Mouse (Mus musculus): ENCODE results near the gene Atp8b2. TPM values are rescaled to one million over a fixed set of nuclear protein-coding genes. Genes with fewer than 3 reads are reported as not detected.
A peak's percentile ranks its signal among the peaks of the same experiment; 100 is the strongest.

The Atp8b2 gene
- polyA plus RNA-seq, 1 experiment from 2014 or later, result 11.3 TPM

- H3K9ac ChIP-seq, result no peak overlapping the region
- no peaks in the 10 kb centered on the region for H3K36me3 ChIP-seq (ENCODE audit: poor library complexity, severe bottlenecking)
- H3K4me3 ChIP-seq, result no peak overlapping the region
- no peaks in the 10 kb centered on the region for H3K9me3 ChIP-seq (replicated peaks)
- H3K4me1 ChIP-seq, result peaks cover 13% of the 10 kb centered on the region
- no peak overlapping the region for H3K4me2 ChIP-seq
- no peak for ATAC-seq
- WGBS, result 87% methylated on average over 4 of the region's 4 CpGs
- H3K27me3 ChIP-seq, result peaks cover 53% of the 10 kb centered on the region
- no peak overlapping the region for H3K27ac ChIP-seq
Measured at GRCm38 (mm10) chr3:89914700-89915099, 48.6 kb downstream of the Atp8b2 start.

- peak within 1 kb of the TSS; percentile 51 for H3K4me3 ChIP-seq
- WGBS, result under 1% methylated on average over 75 of the region's 75 CpGs
- H3K27me3 ChIP-seq, result peaks cover 53% of the 10 kb centered on the region
- H3K4me2 ChIP-seq, result peak within 1 kb of the TSS; percentile 98
- no peaks in the 10 kb centered on the region for H3K9me3 ChIP-seq (replicated peaks)
- peak; percentile 83 for ATAC-seq
- peaks cover 13% of the 10 kb centered on the region for H3K4me1 ChIP-seq
- H3K9ac ChIP-seq, result peak within 1 kb of the TSS; percentile 61
- H3K36me3 ChIP-seq (ENCODE audit: poor library complexity, severe bottlenecking), result no peaks in the 10 kb centered on the region
- no peak within 1 kb of the TSS for H3K27ac ChIP-seq
Measured at GRCm38 (mm10) chr3:89912543-89913391, 50.5 kb downstream of the Atp8b2 start, which contains the start of gene Il6ra. TSS of gene Il6ra (minus strand) at chr3:89913196.

- Histone ChIP-seq H3K27me3 (peaks cover 53% of the 10 kb centered on the region), H3K36me3 (ENCODE audit: poor library complexity, severe bottlenecking) (no peaks in the 10 kb centered on the region), H3K4me2 (peak overlapping the region; percentile 98), H3K27ac (no peak overlapping the region), H3K4me3 (peak overlapping the region; percentile 51; the same call in 1 of the 2 replicates), H3K4me1 (peaks cover 13% of the 10 kb centered on the region), H3K9ac (no peak overlapping the region), H3K9me3 (replicated peaks) (no peaks in the 10 kb centered on the region)
- WGBS, result 34% methylated on average over 6 of the region's 6 CpGs
- ATAC-seq, result no peak
Measured at GRCm38 (mm10) chr3:89912108-89912542, 51.2 kb downstream of the Atp8b2 start.

DNA sequence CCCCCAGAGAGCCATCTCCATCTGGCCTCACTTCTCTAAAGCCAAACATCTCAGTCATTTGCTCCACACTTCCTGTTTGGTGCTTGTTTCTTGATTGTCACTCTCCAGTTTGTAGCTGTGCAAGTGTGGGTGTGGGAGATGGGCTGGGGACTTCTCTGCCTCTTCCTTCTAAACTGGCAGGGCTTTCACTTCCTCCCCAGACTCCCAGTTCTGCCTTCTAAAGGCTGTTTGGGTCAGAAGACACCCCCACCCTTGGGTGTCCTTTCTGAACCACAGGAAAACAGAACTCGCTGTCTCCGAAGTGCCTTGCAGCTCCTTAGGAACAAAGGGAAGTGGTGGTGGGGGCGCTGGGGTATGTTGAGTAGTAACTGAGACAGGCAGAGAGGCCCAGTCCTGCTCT lies 52.1 kb downstream of the Atp8b2 start:
- no peak for ATAC-seq
- H3K9me3 ChIP-seq (replicated peaks), result no peaks in the 10 kb centered on the region
- no peak overlapping the region for H3K27ac ChIP-seq
- H3K27me3 ChIP-seq, result peaks cover 53% of the 10 kb centered on the region
- H3K36me3 ChIP-seq (ENCODE audit: poor library complexity, severe bottlenecking), result no peaks in the 10 kb centered on the region
- WGBS, result 70% methylated on average over 3 of the region's 3 CpGs
- no peak overlapping the region for H3K4me2 ChIP-seq
- H3K4me1 ChIP-seq, result peaks cover 13% of the 10 kb centered on the region
- no peak overlapping the region for H3K9ac ChIP-seq
- no peak overlapping the region for H3K4me3 ChIP-seq

- Histone ChIP-seq H3K36me3 (ENCODE audit: poor library complexity, severe bottlenecking) (no peaks in the 10 kb centered on the region), H3K27ac (no peak overlapping the region), H3K9me3 (replicated peaks) (no peaks in the 10 kb centered on the region), H3K27me3 (peaks cover 42% of the 10 kb centered on the region), H3K4me2 (no peak overlapping the region), H3K9ac (no peak overlapping the region), H3K4me3 (no peak overlapping the region), H3K4me1 (peaks cover 13% of the 10 kb centered on the region)
- ATAC-seq, result no peak
- 69% methylated on average over 5 of the region's 5 CpGs for WGBS
Measured at GRCm38 (mm10) chr3:89909703-89910542, 53.4 kb downstream of the Atp8b2 start.

DNA sequence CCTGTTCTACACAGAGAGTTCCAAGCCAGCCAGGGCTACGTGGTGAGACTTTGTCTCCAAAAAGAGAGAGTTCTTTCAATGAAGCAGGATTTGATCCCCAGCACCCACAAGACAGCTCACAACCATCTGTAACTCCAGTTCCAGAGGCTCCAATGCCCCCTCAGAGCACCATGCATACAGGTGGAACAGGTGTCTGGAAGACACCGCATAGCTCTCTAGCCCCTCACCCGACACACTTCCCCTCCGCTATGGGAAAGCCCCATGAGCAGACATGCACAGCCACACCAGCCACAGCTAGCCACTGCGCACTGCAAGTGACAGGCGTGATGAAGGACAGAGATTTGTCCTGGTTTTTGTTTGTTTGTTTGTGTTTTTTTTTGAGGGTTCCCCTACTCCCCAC lies 54.5 kb downstream of the Atp8b2 start:
- Histone ChIP-seq H3K27ac (no peak overlapping the region), H3K36me3 (ENCODE audit: poor library complexity, severe bottlenecking) (no peaks in the 10 kb centered on the region), H3K4me1 (peaks cover 13% of the 10 kb centered on the region), H3K4me2 (no peak overlapping the region), H3K4me3 (no peak overlapping the region), H3K27me3 (peaks cover 32% of the 10 kb centered on the region), H3K9ac (no peak overlapping the region), H3K9me3 (replicated peaks) (no peaks in the 10 kb centered on the region)
- ATAC-seq, result no peak
- 89% methylated on average over 6 of the region's 6 CpGs for WGBS

DNA sequence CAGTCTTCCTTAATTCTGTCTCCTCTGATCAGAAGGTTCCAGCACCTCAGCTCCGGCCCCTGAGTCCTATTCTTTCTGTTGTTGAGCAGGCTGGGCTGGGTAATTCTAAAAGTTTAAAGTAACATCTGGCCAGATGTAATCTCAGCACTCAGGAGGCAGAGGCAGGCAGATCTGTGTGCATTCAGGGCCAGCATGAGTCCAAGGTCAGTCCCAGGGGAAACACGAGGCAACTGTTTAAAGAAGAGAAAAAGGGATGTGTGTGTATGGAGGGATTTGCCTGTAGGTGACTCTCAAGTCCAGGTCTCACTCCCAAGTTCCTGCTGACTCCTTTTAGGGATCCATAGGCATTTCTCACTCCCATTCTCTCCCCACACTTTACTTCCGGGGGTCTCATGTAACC lies 55.5 kb downstream of the Atp8b2 start:
- no peak for ATAC-seq
- no peaks in the 10 kb centered on the region for H3K9me3 ChIP-seq (replicated peaks)
- no peak overlapping the region for H3K27ac ChIP-seq
- H3K27me3 ChIP-seq, result peaks cover 22% of the 10 kb centered on the region
- WGBS, result 95% methylated on average over 3 of the region's 3 CpGs
- H3K4me2 ChIP-seq, result no peak overlapping the region
- H3K9ac ChIP-seq, result no peak overlapping the region
- peaks cover 6% of the 10 kb centered on the region for H3K4me1 ChIP-seq
- no peak overlapping the region for H3K4me3 ChIP-seq
- H3K36me3 ChIP-seq (ENCODE audit: poor library complexity, severe bottlenecking), result no peaks in the 10 kb centered on the region

- Histone ChIP-seq H3K4me1 (no peaks in the 10 kb centered on the region), H3K4me3 (no peak overlapping the region), H3K27ac (no peak overlapping the region), H3K4me2 (no peak overlapping the region), H3K9ac (no peak overlapping the region), H3K9me3 (replicated peaks) (no peaks in the 10 kb centered on the region), H3K36me3 (ENCODE audit: poor library complexity, severe bottlenecking) (no peaks in the 10 kb centered on the region), H3K27me3 (no peaks in the 10 kb centered on the region)
- 72% methylated on average over 8 of the region's 8 CpGs for WGBS
- no peak for ATAC-seq
Measured at GRCm38 (mm10) chr3:89899511-89899908, 63.8 kb downstream of the Atp8b2 start.

DNA sequence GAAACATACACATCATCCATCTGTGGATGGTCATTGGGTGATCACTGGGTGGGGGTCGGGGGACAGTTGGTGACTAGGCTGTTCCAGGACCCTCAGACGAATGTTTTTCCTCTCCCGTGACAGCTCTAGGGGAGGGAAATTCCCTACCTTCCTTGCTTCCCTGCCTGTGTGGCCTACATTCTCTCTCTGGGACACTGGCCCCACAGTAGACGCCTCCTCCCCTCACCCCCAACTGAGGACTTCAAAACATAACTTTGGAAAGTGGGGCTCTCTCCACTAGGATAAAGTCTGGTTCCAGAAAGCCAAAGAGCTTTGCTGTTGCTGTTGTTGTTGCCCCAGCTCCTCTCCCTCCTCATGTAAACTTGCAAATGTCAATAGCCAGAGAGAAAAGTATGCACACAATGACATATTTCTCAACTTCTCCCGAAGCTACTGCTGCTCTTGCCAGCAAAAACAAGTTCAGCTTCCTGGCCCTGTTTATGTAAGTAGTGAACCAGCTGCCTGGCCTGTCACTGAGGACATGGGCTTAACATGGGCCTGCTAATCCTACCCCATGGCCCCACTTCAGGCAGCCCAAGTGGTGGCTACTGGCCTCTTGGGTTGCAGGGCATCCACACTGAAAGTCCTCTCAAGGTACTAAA lies 64.3 kb downstream of the Atp8b2 start:
- no peak for ATAC-seq
- no peak overlapping the region for H3K4me2 ChIP-seq
- H3K4me1 ChIP-seq, result no peaks in the 10 kb centered on the region
- H3K9ac ChIP-seq, result no peak overlapping the region
- H3K9me3 ChIP-seq (replicated peaks), result no peaks in the 10 kb centered on the region
- no peak overlapping the region for H3K27ac ChIP-seq
- 77% methylated on average over 5 of the region's 5 CpGs for WGBS
- no peaks in the 10 kb centered on the region for H3K36me3 ChIP-seq (ENCODE audit: poor library complexity, severe bottlenecking)
- H3K4me3 ChIP-seq, result no peak overlapping the region
- no peaks in the 10 kb centered on the region for H3K27me3 ChIP-seq

- no peak overlapping the region for H3K4me2 ChIP-seq
- H3K27me3 ChIP-seq, result no peaks in the 10 kb centered on the region
- 79% methylated on average over 10 of the region's 10 CpGs for WGBS
- no peaks in the 10 kb centered on the region for H3K9me3 ChIP-seq (replicated peaks)
- no peak for ATAC-seq
- no peaks in the 10 kb centered on the region for H3K4me1 ChIP-seq
- H3K9ac ChIP-seq, result no peak overlapping the region
- no peak overlapping the region for H3K4me3 ChIP-seq
- no peak overlapping the region for H3K27ac ChIP-seq
- H3K36me3 ChIP-seq (ENCODE audit: poor library complexity, severe bottlenecking), result no peaks in the 10 kb centered on the region
Measured at GRCm38 (mm10) chr3:89898011-89898410, 65.3 kb downstream of the Atp8b2 start.

GRCm38 (mm10) chr3:89897204-89897796 lies 66.0 kb downstream of the Atp8b2 start:
- ATAC-seq, result no peak
- no peak overlapping the region for H3K4me3 ChIP-seq
- H3K27me3 ChIP-seq, result no peaks in the 10 kb centered on the region
- no peaks in the 10 kb centered on the region for H3K36me3 ChIP-seq (ENCODE audit: poor library complexity, severe bottlenecking)
- H3K27ac ChIP-seq, result no peak overlapping the region
- no peak overlapping the region for H3K4me2 ChIP-seq
- 76% methylated on average over 8 of the region's 8 CpGs for WGBS
- no peaks in the 10 kb centered on the region for H3K4me1 ChIP-seq
- H3K9me3 ChIP-seq (replicated peaks), result no peaks in the 10 kb centered on the region
- no peak overlapping the region; the same call in 1 of the 2 replicates for H3K9ac ChIP-seq
